Mouse (Mus musculus) stomach, embryonic 15.5 days (tissue): ENCODE data around the gene Lima1. TPM values are rescaled to one million over a fixed set of nuclear protein-coding genes. Genes with fewer than 3 reads are reported as not detected.
A peak's percentile ranks its signal among the peaks of the same experiment; 100 is the strongest.

Experiments used
- ATAC-seq: fragments of 200-750 bp; cut with Nextera tagmentation; 2 replicates; pipeline ENCODE4 v1.8.0; 2017; ENCODE audit warnings: low read depth, moderate number of reproducible peaks, moderate TSS enrichment; ENCODE audit not compliant: insufficient read depth, low FRiP score
- H3K27ac ChIP-seq: fragments of 300-500 bp; sonication (generic); 2 replicates; pipeline ENCODE4 v1.5.1; 2015; ENCODE audit warnings: mild to moderate bottlenecking, inconsistent platforms
- H3K27me3 ChIP-seq: fragments of 300-500 bp; sonication (generic); replicated peaks from 2 replicates; pipeline ENCODE4 v1.6.1; 2015; ENCODE audit warnings: inconsistent platforms
- H3K36me3 ChIP-seq: fragments of 300-500 bp; sonication (generic); 2 replicates; pipeline ENCODE4 v1.6.1; 2015; ENCODE audit warnings: inconsistent platforms
- H3K4me1 ChIP-seq: fragments of 300-500 bp; sonication (generic); 2 replicates; pipeline ENCODE4 v1.6.1; 2015; ENCODE audit warnings: inconsistent platforms
- H3K4me2 ChIP-seq: fragments of 300-500 bp; sonication (generic); 2 replicates; pipeline ENCODE4 v1.6.1; 2015; ENCODE audit warnings: mild to moderate bottlenecking, inconsistent platforms
- H3K4me3 ChIP-seq: fragments of 300-500 bp; sonication (generic); replicated peaks from 2 replicates; pipeline ENCODE4 v1.5.1; 2015; ENCODE audit warnings: inconsistent platforms
- H3K9ac ChIP-seq: fragments of 300-500 bp; sonication (generic); 2 replicates; pipeline ENCODE4 v1.6.1; 2015; ENCODE audit warnings: inconsistent platforms
- H3K9me3 ChIP-seq: fragments of 300-500 bp; sonication (generic); 2 replicates; pipeline ENCODE4 v1.6.1; 2016; ENCODE audit warnings: inconsistent platforms
- WGBS: fragments of 180-500 bp; shearing (Covaris S2); methylation state at CpG from one replicate; pipeline ENCODE4 v1.1.7; 2015; 5-methylcytosine and 5-hydroxymethylcytosine counted together
- polyA plus RNA-seq: library from polyadenylated mRNA; unstranded; fragments of >200 nt; fragmentation: Nextera tagmentation; extraction: Ambion mirVana; gene quantifications from 2 replicates; pipeline ENCODE4 v1.2.1, GENCODE M21; 2015

The Lima1 gene
- polyA plus RNA-seq, 1 experiment from 2014 or later = 71.2 TPM

- ATAC-seq = no peak
- no peak overlapping the region for H3K4me2 ChIP-seq
- no peaks in the 10 kb centered on the region for H3K27me3 ChIP-seq
- no peak overlapping the region for H3K9ac ChIP-seq
- H3K36me3 ChIP-seq = no peaks in the 10 kb centered on the region
- no peak overlapping the region for H3K27ac ChIP-seq
- H3K4me3 ChIP-seq = no peak overlapping the region
- H3K4me1 ChIP-seq = peaks cover 22% of the 10 kb centered on the region
- no peaks in the 10 kb centered on the region for H3K9me3 ChIP-seq
- 49% methylated on average over 3 of the region's 3 CpGs for WGBS
Measured at GRCm38 (mm10) chr15:99850265-99850664, 25.0 kb downstream of the Lima1 start.

- no peak overlapping the region for H3K4me2 ChIP-seq
- H3K27ac ChIP-seq = peak overlapping the region; percentile 79
- 23% methylated on average over 8 of the region's 8 CpGs for WGBS
- H3K9ac ChIP-seq = no peak overlapping the region
- no peaks in the 10 kb centered on the region for H3K27me3 ChIP-seq
- H3K4me1 ChIP-seq = peaks cover 22% of the 10 kb centered on the region
- H3K9me3 ChIP-seq = no peaks in the 10 kb centered on the region
- peak; percentile 13; the same call in 1 of the 2 replicates for ATAC-seq
- H3K4me3 ChIP-seq = no peak overlapping the region
- no peaks in the 10 kb centered on the region for H3K36me3 ChIP-seq
Measured at GRCm38 (mm10) chr15:99847937-99848336, 27.3 kb downstream of the Lima1 start.

GRCm38 (mm10) chr15:99847207-99847881, 27.9 kb downstream of the Lima1 start:
- 31% methylated on average over 13 of the region's 13 CpGs for WGBS
- Histone ChIP-seq H3K4me3 (no peak overlapping the region), H3K4me2 (peak overlapping the region; percentile 36; the same call in 1 of the 2 replicates), H3K27me3 (no peaks in the 10 kb centered on the region), H3K36me3 (no peaks in the 10 kb centered on the region), H3K9me3 (no peaks in the 10 kb centered on the region), H3K9ac (no peak overlapping the region), H3K27ac (peak overlapping the region; percentile 79), H3K4me1 (peaks cover 22% of the 10 kb centered on the region)
- ATAC-seq = no peak

GRCm38 (mm10) chr15:99846633-99847032, 28.6 kb downstream of the Lima1 start:
- 16% methylated on average over 6 of the region's 6 CpGs for WGBS
- ATAC-seq = peak; percentile 75; the same call in 1 of the 2 replicates
- peak overlapping the region; percentile 36 for H3K4me2 ChIP-seq
- H3K27ac ChIP-seq = peak overlapping the region; percentile 79; the same call in 1 of the 2 replicates
- H3K9ac ChIP-seq = no peak overlapping the region
- H3K4me3 ChIP-seq = no peak overlapping the region
- no peaks in the 10 kb centered on the region for H3K36me3 ChIP-seq
- no peaks in the 10 kb centered on the region for H3K9me3 ChIP-seq
- H3K4me1 ChIP-seq = peaks cover 22% of the 10 kb centered on the region
- H3K27me3 ChIP-seq = no peaks in the 10 kb centered on the region

- no peak for ATAC-seq
- H3K4me1 ChIP-seq = peaks cover 22% of the 10 kb centered on the region
- H3K4me3 ChIP-seq = no peak overlapping the region
- no peak overlapping the region for H3K9ac ChIP-seq
- H3K9me3 ChIP-seq = no peaks in the 10 kb centered on the region
- H3K27ac ChIP-seq = no peak overlapping the region
- 62% methylated on average over 3 of the region's 3 CpGs for WGBS
- H3K4me2 ChIP-seq = no peak overlapping the region
- H3K36me3 ChIP-seq = no peaks in the 10 kb centered on the region
- no peaks in the 10 kb centered on the region for H3K27me3 ChIP-seq
Measured at GRCm38 (mm10) chr15:99843856-99844255, 31.4 kb downstream of the Lima1 start.

- WGBS = 56% methylated on average over 2 of the region's 2 CpGs
- Histone ChIP-seq H3K4me2 (no peak overlapping the region), H3K27ac (no peak overlapping the region), H3K27me3 (no peaks in the 10 kb centered on the region), H3K9me3 (no peaks in the 10 kb centered on the region), H3K4me1 (0 out of 2 replicates have a peak, but pooled peaks cover 5% of the 10 kb centered on the region), H3K4me3 (no peak overlapping the region), H3K36me3 (no peaks in the 10 kb centered on the region), H3K9ac (no peak overlapping the region)
- no peak for ATAC-seq
Measured at GRCm38 (mm10) chr15:99839910-99840309, 35.3 kb downstream of the Lima1 start.

- H3K9ac ChIP-seq = no peak overlapping the region
- H3K27me3 ChIP-seq = no peaks in the 10 kb centered on the region
- no peaks in the 10 kb centered on the region for H3K36me3 ChIP-seq
- H3K9me3 ChIP-seq = no peaks in the 10 kb centered on the region
- 78% methylated on average over 13 of the region's 13 CpGs for WGBS
- H3K4me3 ChIP-seq = no peak overlapping the region
- H3K27ac ChIP-seq = no peak overlapping the region
- no peak overlapping the region for H3K4me2 ChIP-seq
- H3K4me1 ChIP-seq = 0 out of 2 replicates have a peak, but pooled peaks cover 5% of the 10 kb centered on the region
- no peak for ATAC-seq
Measured at GRCm38 (mm10) chr15:99839165-99839840, 36.0 kb downstream of the Lima1 start.

GRCm38 (mm10) chr15:99837561-99837960, 37.7 kb downstream of the Lima1 start:
- H3K4me2 ChIP-seq = no peak overlapping the region
- 69% methylated on average over 7 of the region's 7 CpGs for WGBS
- H3K27ac ChIP-seq = peak overlapping the region; percentile 74; the same call in 1 of the 2 replicates
- no peaks in the 10 kb centered on the region for H3K9me3 ChIP-seq
- ATAC-seq = no peak
- H3K27me3 ChIP-seq = no peaks in the 10 kb centered on the region
- H3K4me3 ChIP-seq = no peak overlapping the region
- H3K36me3 ChIP-seq = no peaks in the 10 kb centered on the region
- H3K4me1 ChIP-seq = 0 out of 2 replicates have a peak, but pooled peaks cover 5% of the 10 kb centered on the region
- no peak overlapping the region for H3K9ac ChIP-seq

GRCm38 (mm10) chr15:99835191-99835590, 40.1 kb downstream of the Lima1 start:
- Histone ChIP-seq H3K36me3 (no peaks in the 10 kb centered on the region), H3K9ac (no peak overlapping the region), H3K27me3 (no peaks in the 10 kb centered on the region), H3K4me3 (no peak overlapping the region), H3K27ac (peak overlapping the region; percentile 64; the same call in 1 of the 2 replicates), H3K4me2 (no peak overlapping the region), H3K9me3 (no peaks in the 10 kb centered on the region), H3K4me1 (0 out of 2 replicates have a peak, but pooled peaks cover 5% of the 10 kb centered on the region)
- peak; percentile 56; the same call in 1 of the 2 replicates for ATAC-seq
- 52% methylated on average over 9 of the region's 9 CpGs for WGBS

GRCm38 (mm10) chr15:99834681-99835080, 40.6 kb downstream of the Lima1 start:
- Histone ChIP-seq H3K4me3 (no peak overlapping the region), H3K9ac (no peak overlapping the region), H3K36me3 (no peaks in the 10 kb centered on the region), H3K9me3 (no peaks in the 10 kb centered on the region), H3K4me1 (0 out of 2 replicates have a peak, but pooled peaks cover 5% of the 10 kb centered on the region), H3K27ac (peak overlapping the region; percentile 64; the same call in 1 of the 2 replicates), H3K4me2 (no peak overlapping the region), H3K27me3 (no peaks in the 10 kb centered on the region)
- WGBS = 74% methylated on average over 3 of the region's 3 CpGs
- ATAC-seq = no peak

GRCm38 (mm10) chr15:99833648-99834454, 41.4 kb downstream of the Lima1 start:
- Histone ChIP-seq H3K27me3 (no peaks in the 10 kb centered on the region), H3K9me3 (no peaks in the 10 kb centered on the region), H3K4me1 (0 out of 2 replicates have a peak, but pooled peaks cover 5% of the 10 kb centered on the region), H3K27ac (peak overlapping the region; percentile 16), H3K4me2 (no peak overlapping the region), H3K36me3 (no peaks in the 10 kb centered on the region), H3K9ac (no peak overlapping the region), H3K4me3 (no peak overlapping the region)
- no peak for ATAC-seq
- WGBS = 77% methylated on average over 5 of the region's 5 CpGs
